Mouse (Mus musculus): ENCODE measurements around the gene Specc1. TPM values are rescaled to one million over a fixed set of nuclear protein-coding genes. Genes with fewer than 3 reads are reported as not detected.

The Specc1 gene
- polyA plus RNA-seq (2014; fragmentation: Nextera tagmentation; extraction: Ambion mirVana), result 10.0 and 15.0 TPM in 2 replicates

DNA sequence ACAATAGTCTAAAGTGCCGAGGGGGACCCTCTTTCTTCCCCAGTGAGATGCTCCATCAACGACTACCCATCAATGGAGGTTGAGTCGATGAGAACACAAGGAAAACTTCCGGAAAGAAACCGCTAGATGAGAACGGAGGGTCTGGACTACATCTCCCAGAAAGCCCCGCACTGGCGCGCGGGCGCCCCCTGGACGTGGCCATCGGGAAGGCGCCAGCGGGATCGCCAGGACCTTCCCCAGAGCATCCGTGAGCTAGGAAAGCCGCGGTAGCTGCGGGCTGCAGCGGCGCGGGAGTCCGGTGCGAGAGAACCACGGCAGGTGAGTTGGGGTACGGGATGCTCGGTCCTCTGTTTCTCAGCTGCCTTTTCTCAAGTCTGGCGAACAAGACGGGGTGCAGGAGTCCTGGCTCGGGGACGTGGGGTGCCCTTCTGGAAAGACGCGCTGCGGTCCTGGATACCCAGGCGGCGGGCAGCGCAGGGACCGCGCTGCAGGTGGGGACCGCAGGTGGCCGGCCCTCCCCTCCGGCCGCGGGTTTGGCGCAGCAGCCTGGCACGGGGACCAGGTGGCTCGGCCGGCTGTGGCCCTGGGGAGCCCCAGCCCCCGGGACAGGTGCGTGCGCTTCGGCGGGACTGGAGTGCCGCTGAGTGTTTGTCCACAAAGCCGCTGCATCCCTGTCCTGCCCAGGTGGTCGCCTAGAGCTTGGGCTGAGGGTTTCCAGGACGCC is at the start of gene Specc1:
Gene Specc1, plus strand, starts transcription at position 192 of the 724 bp plus-strand sequence.
- WGBS, result under 1% methylated on average over 54 of the region's 58 CpGs
- H3K9ac ChIP-seq (replicated peaks; ENCODE audit: low read depth, low read length), result peak within 1 kb of the TSS; percentile 58
- H3K9me3 ChIP-seq (ENCODE audit: control insufficient read depth, low read length), result no peaks in the 10 kb centered on the region
- peak within 1 kb of the TSS; percentile 100 for H3K4me2 ChIP-seq (ENCODE audit: low read depth, low read length)
- peak; percentile 94 for ATAC-seq (ENCODE audit: low read depth)
- no peaks in the 10 kb centered on the region for H3K36me3 ChIP-seq (ENCODE audit: control insufficient read depth, insufficient read depth, low read length)
- no peak within 1 kb of the TSS for H3K27ac ChIP-seq (ENCODE audit: low read depth, low read length)
- peak within 1 kb of the TSS; percentile 57 for H3K4me3 ChIP-seq (ENCODE audit: low read depth, low read length)
- no peaks in the 10 kb centered on the region for H3K4me1 ChIP-seq (ENCODE audit: control insufficient read depth, insufficient read depth, low read length)
- H3K27me3 ChIP-seq (ENCODE audit: control insufficient read depth, insufficient read depth, low read length), result peaks cover 6% of the 10 kb centered on the region

GRCm38 (mm10) chr11:61908315-61908714 is 48.2 kb upstream of the Specc1 start:
- Histone ChIP-seq H3K27ac (ENCODE audit: low read depth, low read length) (no peak overlapping the region), H3K36me3 (ENCODE audit: control insufficient read depth, insufficient read depth, low read length) (peaks cover 19% of the 10 kb centered on the region), H3K9ac (replicated peaks; ENCODE audit: low read depth, low read length) (no peak overlapping the region), H3K9me3 (ENCODE audit: control insufficient read depth, low read length) (no peaks in the 10 kb centered on the region), H3K4me1 (ENCODE audit: control insufficient read depth, insufficient read depth, low read length) (no peaks in the 10 kb centered on the region), H3K27me3 (ENCODE audit: control insufficient read depth, insufficient read depth, low read length) (no peaks in the 10 kb centered on the region), H3K4me2 (ENCODE audit: low read depth, low read length) (no peak overlapping the region), H3K4me3 (ENCODE audit: low read depth, low read length) (no peak overlapping the region)
- no peak for ATAC-seq (ENCODE audit: low read depth)

DNA sequence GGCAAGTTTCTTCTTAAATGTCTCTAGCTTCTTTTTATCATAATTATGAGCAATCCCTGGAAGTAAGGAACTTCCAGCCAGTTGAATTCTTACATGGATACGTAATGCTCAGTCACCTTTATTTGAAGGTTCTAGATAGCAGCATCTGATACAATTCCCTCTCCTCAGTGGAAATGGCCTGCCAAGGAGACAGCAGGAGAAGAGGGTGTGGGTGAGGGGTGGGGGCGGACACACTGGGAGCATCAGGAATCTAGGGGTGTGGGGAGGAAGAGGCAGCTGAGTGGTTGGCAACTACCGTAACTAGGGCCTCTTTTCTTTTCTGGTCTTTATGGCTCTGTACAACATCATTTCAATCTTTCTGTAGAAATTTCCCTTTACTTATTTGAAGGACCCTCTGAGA is 36.9 kb upstream of the Specc1 start:
- no peak for ATAC-seq (ENCODE audit: low read depth)
- 91% methylated on average over 3 of the region's 3 CpGs for WGBS
- peaks cover 12% of the 10 kb centered on the region for H3K36me3 ChIP-seq (ENCODE audit: control insufficient read depth, insufficient read depth, low read length)

GRCm38 (mm10) chr11:61923309-61923708 is 33.3 kb upstream of the Specc1 start:
- no peaks in the 10 kb centered on the region for H3K9me3 ChIP-seq (ENCODE audit: control insufficient read depth, low read length)
- H3K9ac ChIP-seq (replicated peaks; ENCODE audit: low read depth, low read length), result no peak overlapping the region
- no peak overlapping the region for H3K4me2 ChIP-seq (ENCODE audit: low read depth, low read length)
- no peaks in the 10 kb centered on the region for H3K4me1 ChIP-seq (ENCODE audit: control insufficient read depth, insufficient read depth, low read length)
- WGBS, result 87% methylated on average over 1 of the region's 1 CpGs
- H3K36me3 ChIP-seq (ENCODE audit: control insufficient read depth, insufficient read depth, low read length), result peaks cover 6% of the 10 kb centered on the region; the same call in 1 of the 2 replicates
- H3K4me3 ChIP-seq (ENCODE audit: low read depth, low read length), result no peak overlapping the region
- H3K27me3 ChIP-seq (ENCODE audit: control insufficient read depth, insufficient read depth, low read length), result no peaks in the 10 kb centered on the region
- ATAC-seq (ENCODE audit: low read depth), result no peak
- no peak overlapping the region for H3K27ac ChIP-seq (ENCODE audit: low read depth, low read length)

More for the DNA sequence above, 36.9 kb upstream of the Specc1 start:
- Histone ChIP-seq H3K27me3 (ENCODE audit: control insufficient read depth, insufficient read depth, low read length) (no peaks in the 10 kb centered on the region), H3K4me1 (ENCODE audit: control insufficient read depth, insufficient read depth, low read length) (no peaks in the 10 kb centered on the region), H3K27ac (ENCODE audit: low read depth, low read length) (no peak overlapping the region), H3K9ac (replicated peaks; ENCODE audit: low read depth, low read length) (no peak overlapping the region), H3K4me2 (ENCODE audit: low read depth, low read length) (no peak overlapping the region), H3K9me3 (ENCODE audit: control insufficient read depth, low read length) (no peaks in the 10 kb centered on the region), H3K4me3 (ENCODE audit: low read depth, low read length) (no peak overlapping the region)

GRCm38 (mm10) chr11:61929323-61930097 is 27.1 kb upstream of the Specc1 start:
- ATAC-seq (ENCODE audit: low read depth), result peak; percentile 81
- Histone ChIP-seq H3K4me3 (ENCODE audit: low read depth, low read length) (peak overlapping the region; percentile 98), H3K36me3 (ENCODE audit: control insufficient read depth, insufficient read depth, low read length) (no peaks in the 10 kb centered on the region), H3K27ac (ENCODE audit: low read depth, low read length) (peak overlapping the region; percentile 94), H3K4me2 (ENCODE audit: low read depth, low read length) (peak overlapping the region; percentile 64), H3K9ac (replicated peaks; ENCODE audit: low read depth, low read length) (peak overlapping the region; percentile 80), H3K27me3 (ENCODE audit: control insufficient read depth, insufficient read depth, low read length) (no peaks in the 10 kb centered on the region), H3K4me1 (ENCODE audit: control insufficient read depth, insufficient read depth, low read length) (peaks cover 10% of the 10 kb centered on the region; the same call in 1 of the 2 replicates), H3K9me3 (ENCODE audit: control insufficient read depth, low read length) (no peaks in the 10 kb centered on the region)
- 3% methylated on average over 47 of the region's 47 CpGs for WGBS

GRCm38 (mm10) chr11:61930098-61930517 is 26.5 kb upstream of the Specc1 start, which contains the start of gene Akap10:
Akap10 (minus strand) TSS chr11:61930252.
- Histone ChIP-seq H3K9ac (replicated peaks; ENCODE audit: low read depth, low read length) (peak within 1 kb of the TSS; percentile 80), H3K9me3 (ENCODE audit: control insufficient read depth, low read length) (no peaks in the 10 kb centered on the region), H3K36me3 (ENCODE audit: control insufficient read depth, insufficient read depth, low read length) (no peaks in the 10 kb centered on the region), H3K4me2 (ENCODE audit: low read depth, low read length) (peak within 1 kb of the TSS; percentile 69), H3K27me3 (ENCODE audit: control insufficient read depth, insufficient read depth, low read length) (no peaks in the 10 kb centered on the region), H3K4me1 (ENCODE audit: control insufficient read depth, insufficient read depth, low read length) (peaks cover 10% of the 10 kb centered on the region; the same call in 1 of the 2 replicates), H3K27ac (ENCODE audit: low read depth, low read length) (peak within 1 kb of the TSS; percentile 94), H3K4me3 (ENCODE audit: low read depth, low read length) (peak within 1 kb of the TSS; percentile 98)
- WGBS, result under 1% methylated on average over 33 of the region's 43 CpGs
- peak; percentile 94 for ATAC-seq (ENCODE audit: low read depth)

GRCm38 (mm10) chr11:61930640-61931586 is 25.6 kb upstream of the Specc1 start:
- 16% methylated on average over 11 of the region's 11 CpGs for WGBS
- H3K9me3 ChIP-seq (ENCODE audit: control insufficient read depth, low read length), result no peaks in the 10 kb centered on the region
- peak; percentile 28; the same call in 1 of the 2 replicates for ATAC-seq (ENCODE audit: low read depth)
- H3K4me1 ChIP-seq (ENCODE audit: control insufficient read depth, insufficient read depth, low read length), result peaks cover 10% of the 10 kb centered on the region; the same call in 1 of the 2 replicates
- H3K9ac ChIP-seq (replicated peaks; ENCODE audit: low read depth, low read length), result peak overlapping the region; percentile 80
- H3K36me3 ChIP-seq (ENCODE audit: control insufficient read depth, insufficient read depth, low read length), result no peaks in the 10 kb centered on the region
- H3K4me2 ChIP-seq (ENCODE audit: low read depth, low read length), result peak overlapping the region; percentile 69
- H3K4me3 ChIP-seq (ENCODE audit: low read depth, low read length), result peak overlapping the region; percentile 98
- peak overlapping the region; percentile 94 for H3K27ac ChIP-seq (ENCODE audit: low read depth, low read length)
- no peaks in the 10 kb centered on the region for H3K27me3 ChIP-seq (ENCODE audit: control insufficient read depth, insufficient read depth, low read length)

- Histone ChIP-seq H3K4me1 (ENCODE audit: control insufficient read depth, insufficient read depth, low read length) (no peaks in the 10 kb centered on the region), H3K27me3 (ENCODE audit: control insufficient read depth, insufficient read depth, low read length) (no peaks in the 10 kb centered on the region), H3K4me3 (ENCODE audit: low read depth, low read length) (no peak overlapping the region), H3K9me3 (ENCODE audit: control insufficient read depth, low read length) (no peaks in the 10 kb centered on the region), H3K9ac (replicated peaks; ENCODE audit: low read depth, low read length) (no peak overlapping the region), H3K27ac (ENCODE audit: low read depth, low read length) (no peak overlapping the region), H3K36me3 (ENCODE audit: control insufficient read depth, insufficient read depth, low read length) (no peaks in the 10 kb centered on the region), H3K4me2 (ENCODE audit: low read depth, low read length) (no peak overlapping the region)
- WGBS, result 91% methylated on average over 1 of the region's 1 CpGs
- no peak for ATAC-seq (ENCODE audit: low read depth)
Observed at GRCm38 (mm10) chr11:61937761-61938160, 18.8 kb upstream of the Specc1 start.

Data from neural tube, embryonic 14.5 days (tissue).